Mouse (Mus musculus) myocyte (in vitro differentiated cells): ENCODE data around the gene Dcpp1. TPM values are rescaled to one million over a fixed set of nuclear protein-coding genes. Genes with fewer than 3 reads are reported as not detected.
"Not testable (repeated sequence)": the region's sequence is repeated elsewhere in the genome, so short reads cannot be mapped to it uniquely, and the experiment has no call there.

Experiments used
- H3K27me3 ChIP-seq: one replicate; pipeline ENCODE4 v1.6.1; 2011; ENCODE audit not compliant: control insufficient read depth, insufficient read depth, insufficient read length
- H3K36me3 ChIP-seq: one replicate; pipeline ENCODE4 v1.6.1; 2011; ENCODE audit not compliant: control insufficient read depth, insufficient read depth
- H3K4me2 ChIP-seq: one replicate; pipeline ENCODE4 v1.6.1; 2011; ENCODE audit warnings: low read depth, control low read depth
- H3K4me3 ChIP-seq: one replicate; pipeline ENCODE4 v1.5.1; 2011; ENCODE audit warnings: mild to moderate bottlenecking, control low read depth, moderate library complexity
- H3K79me2 ChIP-seq: one replicate; pipeline ENCODE4 v1.6.1; 2011; ENCODE audit not compliant: control insufficient read depth, insufficient read depth
- H3ac ChIP-seq: one replicate; pipeline ENCODE4 v1.6.1; 2011; ENCODE audit not compliant: control insufficient read depth, insufficient read length
- CEBPB ChIP-seq: IDR thresholded peaks from 2 replicates; pipeline ENCODE4 v1.6.1; 2011; ENCODE audit warnings: mild to moderate bottlenecking, moderate library complexity; ENCODE audit not compliant: poor library complexity, insufficient read depth, severe bottlenecking
- E2F4 ChIP-seq: IDR thresholded peaks from one replicate; pipeline ENCODE4 v1.6.1; 2011; ENCODE audit warnings: mild to moderate bottlenecking, control low read depth, moderate library complexity; ENCODE audit not compliant: insufficient read depth
- MAX ChIP-seq: IDR thresholded peaks from one replicate; pipeline ENCODE4 v1.6.1; 2011; ENCODE audit warnings: low read depth, mild to moderate bottlenecking, control low read depth
- MYOD1 ChIP-seq, 3 experiments: IDR thresholded peaks; one replicate each; pipeline ENCODE4 v1.6.1; 2011; ENCODE audit warnings: control low read depth in 2 of 3, low read depth in 2 of 3, mild to moderate bottlenecking in 2 of 3, moderate library complexity in 1 of 3; ENCODE audit not compliant: insufficient read length in 2 of 3, control insufficient read depth in 1 of 3
- MYOG ChIP-seq, 3 experiments: IDR thresholded peaks; one replicate each; pipeline ENCODE4 v1.6.1; 2011; ENCODE audit warnings: control low read depth in 2 of 3, low read depth in 2 of 3, mild to moderate bottlenecking in 2 of 3; ENCODE audit not compliant: insufficient read length in 2 of 3, control insufficient read depth in 1 of 3, insufficient read depth in 1 of 3
- POLR2A ChIP-seq: IDR thresholded peaks from one replicate; pipeline ENCODE4 v1.6.1; 2011; ENCODE audit warnings: low read depth, mild to moderate bottlenecking, control low read depth, moderate library complexity; ENCODE audit not compliant: insufficient read length
- POLR2AphosphoS2 ChIP-seq: IDR thresholded peaks from one replicate; pipeline ENCODE4 v1.6.1; 2011; ENCODE audit warnings: low read depth, control low read depth; ENCODE audit not compliant: insufficient read length
- REST ChIP-seq: IDR thresholded peaks from one replicate; pipeline ENCODE4 v1.6.1; 2011; ENCODE audit warnings: mild to moderate bottlenecking, control low read depth, moderate library complexity; ENCODE audit not compliant: insufficient read depth, insufficient read length
- SRF ChIP-seq: IDR thresholded peaks from one replicate; pipeline ENCODE4 v1.6.1; 2011; ENCODE audit warnings: low read depth; ENCODE audit not compliant: control insufficient read depth, insufficient read length
- TCF12 ChIP-seq: IDR thresholded peaks from one replicate; pipeline ENCODE4 v1.6.1; 2011; ENCODE audit warnings: mild to moderate bottlenecking, control low read depth; ENCODE audit not compliant: poor library complexity, insufficient read depth, severe bottlenecking
- TCF3 ChIP-seq: IDR thresholded peaks from one replicate; pipeline ENCODE4 v1.6.1; 2011; ENCODE audit warnings: low read depth, control low read depth; ENCODE audit not compliant: insufficient read length
- USF1 ChIP-seq: IDR thresholded peaks from one replicate; pipeline ENCODE4 v1.6.1; 2011; ENCODE audit warnings: low read depth, mild to moderate bottlenecking, control low read depth, moderate library complexity
- polyA plus RNA-seq: library from polyadenylated mRNA; unstranded; fragments of >200 nt; fragmentation: generic; extraction: Trizol; gene quantifications from one replicate; pipeline ENCODE4 v1.2.1, GENCODE M21; 2012; ENCODE audit warnings: missing spikeins

Gene Dcpp1
- not detected for polyA plus RNA-seq

GRCm38 (mm10) chr17:23880576-23880975 is at the start of gene Dcpp1, which contains the start of gene Dcpp2:
Dcpp1 (plus strand) TSS chr17:23880876.
Dcpp2 (plus strand) TSS chr17:23880880.
- not testable (repeated sequence) for H3K4me3 ChIP-seq, H3K79me2 ChIP-seq, H3ac ChIP-seq, H3K36me3 ChIP-seq, H3K4me2 ChIP-seq
- peaks cover 13% of the 10 kb centered on the region for H3K27me3 ChIP-seq

- Histone ChIP-seq H3K4me3 (no peak overlapping the region), H3K4me2 (no peak overlapping the region), H3ac (no peak overlapping the region), H3K27me3 (peaks cover 14% of the 10 kb centered on the region), H3K36me3 (peaks cover 8% of the 10 kb centered on the region), H3K79me2 (peaks cover 24% of the 10 kb centered on the region)
- TF ChIP-seq POLR2A: no peak
- no peak for TF ChIP-seq USF1
- TF ChIP-seq CEBPB: no peak
- TF ChIP-seq TCF3: no peak
- no peak for TF ChIP-seq TCF12
- no peak for TF ChIP-seq MYOD1 (IDR thresholded peaks at IDR 0.05; ENCODE audit: control insufficient read depth in 1 of 3, insufficient read length in 2 of 3, low read depth in 2 of 3)
- TF ChIP-seq POLR2AphosphoS2: no peak
- no peak for TF ChIP-seq SRF
- no peak for TF ChIP-seq MAX
- no peak for TF ChIP-seq E2F4
- TF ChIP-seq REST: no peak
- TF ChIP-seq MYOG (IDR thresholded peaks at IDR 0.05; ENCODE audit: control insufficient read depth in 1 of 3, insufficient read depth in 1 of 3, insufficient read length in 2 of 3, low read depth in 2 of 3): no peak
These were observed 49.5 kb upstream of the Dcpp1 start for GRCm38 (mm10) chr17:23831201-23831600.

- H3K4me3 ChIP-seq: no peak within 1 kb of the TSS
These were observed 44.6 kb upstream of the Dcpp1 start, which contains the start of gene Prss33 for GRCm38 (mm10) chr17:23836006-23836575. Prss33 (minus strand) TSS chr17:23836056.

GRCm38 (mm10) chr17:23841145-23841544 is 39.5 kb upstream of the Dcpp1 start:
- Histone ChIP-seq H3K36me3 (no peaks in the 10 kb centered on the region), H3K4me3 (no peak overlapping the region), H3K79me2 (no peaks in the 10 kb centered on the region), H3ac (no peak overlapping the region), H3K27me3 (no peaks in the 10 kb centered on the region), H3K4me2 (no peak overlapping the region)
- TF ChIP-seq CEBPB: no peak
- no peak for TF ChIP-seq MAX
- no peak for TF ChIP-seq MYOD1 (IDR thresholded peaks at IDR 0.05; ENCODE audit: control insufficient read depth in 1 of 3, insufficient read length in 2 of 3, low read depth in 2 of 3)
- TF ChIP-seq POLR2AphosphoS2: no peak
- no peak for TF ChIP-seq REST
- TF ChIP-seq TCF3: no peak
- no peak for TF ChIP-seq SRF

More at GRCm38 (mm10) chr17:23836006-23836575, 44.6 kb upstream of the Dcpp1 start, which contains the start of gene Prss33:
- Histone ChIP-seq H3K27me3 (peaks cover 14% of the 10 kb centered on the region), H3ac (no peak within 1 kb of the TSS), H3K36me3 (no peaks in the 10 kb centered on the region), H3K79me2 (no peaks in the 10 kb centered on the region), H3K4me2 (peak within 1 kb of the TSS; percentile 38)
- TF ChIP-seq TCF12 (peak; percentile 4), MYOG (IDR thresholded peaks at IDR 0.05; ENCODE audit: control insufficient read depth in 1 of 3, insufficient read depth in 1 of 3, insufficient read length in 2 of 3, low read depth in 2 of 3) (peak in 2 of 3 experiments; percentile 69 to 71), MYOD1 (IDR thresholded peaks at IDR 0.05; ENCODE audit: control insufficient read depth in 1 of 3, insufficient read length in 2 of 3, low read depth in 2 of 3) (peak in 2 of 3 experiments; percentile 50 to 61), E2F4 (no peak), MAX (no peak)

GRCm38 (mm10) chr17:23843141-23843811 is 37.4 kb upstream of the Dcpp1 start:
- Histone ChIP-seq H3K79me2 (no peaks in the 10 kb centered on the region), H3K4me3 (no peak overlapping the region), H3K27me3 (no peaks in the 10 kb centered on the region), H3ac (no peak overlapping the region), H3K36me3 (no peaks in the 10 kb centered on the region), H3K4me2 (no peak overlapping the region)
- no peak for TF ChIP-seq USF1
- TF ChIP-seq POLR2A: no peak
- TF ChIP-seq CEBPB: no peak
- TF ChIP-seq TCF3: no peak
- no peak for TF ChIP-seq MYOG (IDR thresholded peaks at IDR 0.05; ENCODE audit: control insufficient read depth in 1 of 3, insufficient read depth in 1 of 3, insufficient read length in 2 of 3, low read depth in 2 of 3)
- TF ChIP-seq MYOD1 (IDR thresholded peaks at IDR 0.05; ENCODE audit: control insufficient read depth in 1 of 3, insufficient read length in 2 of 3, low read depth in 2 of 3): no peak
- no peak for TF ChIP-seq E2F4
- no peak for TF ChIP-seq SRF
- TF ChIP-seq POLR2AphosphoS2: no peak
